Mouse (Mus musculus) layer of hippocampus, adult 11-12 months (tissue): Measurements from ENCODE around the gene Hadha.
A peak's percentile ranks its signal among the peaks of the same experiment; 100 is the strongest.

Source experiments
- DNase-seq: peaks from one replicate; pipeline ENCODE4 v3.0.0; 2022; ENCODE audit warnings: low spot score

Hadha gene

DNA sequence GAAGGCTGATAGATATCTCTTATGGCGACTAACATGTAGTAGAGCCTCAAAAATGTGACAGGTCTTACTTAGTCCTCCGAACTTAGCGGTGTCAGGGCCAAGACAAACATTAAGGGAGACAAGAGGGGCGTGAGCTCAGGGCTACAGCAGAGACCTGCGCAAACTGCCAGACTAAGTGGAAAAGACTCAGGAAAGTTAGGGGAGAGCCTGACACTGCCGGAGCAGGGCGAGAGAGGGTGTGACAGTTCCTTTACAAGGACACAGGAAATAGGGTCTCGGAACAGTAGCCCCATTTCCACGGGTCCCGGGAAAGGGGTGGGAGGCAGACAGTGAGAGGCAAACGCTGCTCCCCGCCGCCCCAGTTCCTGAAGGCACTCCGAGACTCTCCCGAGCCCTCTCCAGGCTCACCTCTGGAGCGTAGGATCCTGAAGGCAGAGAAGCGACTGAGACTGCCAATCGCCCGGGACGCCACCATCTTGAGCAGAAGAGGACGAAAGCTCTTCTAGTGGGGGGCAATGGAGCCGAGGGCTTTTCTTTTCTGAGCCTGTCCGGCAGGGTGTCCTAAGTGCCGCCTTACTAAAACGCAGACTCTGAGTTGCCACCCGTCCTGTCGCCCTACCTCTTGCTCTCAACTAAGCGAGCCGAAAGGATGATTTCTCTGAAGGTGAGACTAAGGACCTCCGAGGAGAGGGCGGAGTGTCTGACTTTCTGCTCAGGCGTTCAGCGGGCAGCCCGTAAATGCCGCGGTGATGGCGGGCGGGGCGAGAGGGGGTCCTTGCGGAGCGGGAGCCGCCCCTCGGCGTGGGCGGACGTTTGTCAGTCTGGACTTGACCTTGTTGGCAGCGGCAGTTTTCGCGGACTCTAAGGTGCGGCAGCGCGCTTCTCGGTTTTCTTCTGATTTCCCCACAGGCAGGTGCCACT, at the start of gene Hadha, which contains the start of gene Hadhb:
TSS of gene Hadha (minus strand) at position 689 of the 921 bp plus-strand sequence.
TSS of gene Hadhb (plus strand) at position 775 of the 921 bp plus-strand sequence.
- peak; percentile 94 for DNase-seq

DNA sequence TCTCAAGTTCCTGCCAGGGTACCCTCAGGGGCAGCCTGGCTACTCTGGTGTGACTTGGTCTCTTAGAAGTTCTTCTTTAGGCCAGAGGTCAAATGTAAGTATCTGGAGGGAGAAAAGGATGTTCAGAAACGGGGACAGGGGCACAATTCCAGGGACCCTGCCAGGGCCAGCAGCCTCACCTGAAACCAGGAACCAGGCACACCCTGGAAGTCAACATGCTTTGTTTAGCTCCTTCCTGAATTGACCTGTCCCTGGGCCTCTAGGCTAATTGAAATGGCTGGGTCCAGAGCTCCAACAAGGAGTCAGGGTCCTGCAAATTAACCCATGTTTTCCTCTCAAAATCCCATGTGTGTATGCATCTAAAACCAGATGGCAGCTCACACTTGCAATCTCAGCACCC, 49.5 kb upstream of the Hadha start:
- no peak for DNase-seq

DNA sequence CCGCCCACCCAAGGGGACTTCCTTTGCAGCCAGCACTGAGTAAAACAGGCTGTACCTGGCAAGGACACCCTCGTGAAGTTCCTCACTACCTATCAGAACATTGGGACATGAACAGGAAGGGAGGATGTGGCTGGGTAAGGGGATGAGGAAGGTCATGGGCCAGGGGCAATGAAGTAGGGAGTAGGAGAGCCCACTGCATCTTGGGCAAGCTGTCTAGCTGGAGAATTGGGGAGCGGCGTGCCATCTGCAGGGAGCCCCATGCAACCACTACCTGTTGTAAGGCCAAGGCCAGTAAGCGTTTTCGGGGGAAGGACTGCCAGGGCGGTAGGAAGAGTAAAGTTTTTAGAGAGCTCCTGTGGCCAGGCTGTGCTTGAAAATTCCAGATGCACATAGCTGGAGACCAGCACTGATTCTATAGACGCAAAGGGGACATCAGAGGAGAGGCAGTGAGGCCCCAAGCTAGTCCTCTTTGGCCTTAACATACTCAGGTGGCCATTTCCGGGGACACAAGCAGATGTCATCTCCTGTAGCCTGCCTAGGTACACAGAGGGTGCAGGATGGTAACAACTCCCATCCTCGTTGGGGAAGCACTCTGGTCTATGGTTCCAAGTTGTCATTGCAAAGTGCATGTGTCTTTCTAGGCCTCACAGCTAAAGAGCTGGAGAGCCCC, 48.4 kb upstream of the Hadha start:
- no peak for DNase-seq

DNA sequence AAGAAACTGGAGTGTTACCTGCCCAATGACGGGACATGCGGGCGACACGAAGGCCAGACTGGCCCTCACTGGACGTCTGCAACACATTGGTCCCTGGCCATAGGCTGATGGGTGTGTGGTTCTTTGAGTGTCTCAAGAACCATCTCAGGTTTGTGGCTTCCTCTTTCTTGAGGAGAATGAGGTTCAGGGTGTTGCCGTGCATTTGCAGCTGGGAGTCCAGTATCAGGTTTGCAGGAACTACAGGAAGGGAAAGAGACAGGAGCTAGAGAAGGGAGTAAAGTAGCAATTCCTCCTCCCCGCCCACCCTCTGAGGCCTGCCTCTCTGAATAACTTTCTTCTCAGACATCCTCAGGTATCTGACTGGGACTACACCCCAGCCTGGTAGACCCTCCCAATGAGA, 47.3 kb upstream of the Hadha start:
- DNase-seq: no peak

DNA sequence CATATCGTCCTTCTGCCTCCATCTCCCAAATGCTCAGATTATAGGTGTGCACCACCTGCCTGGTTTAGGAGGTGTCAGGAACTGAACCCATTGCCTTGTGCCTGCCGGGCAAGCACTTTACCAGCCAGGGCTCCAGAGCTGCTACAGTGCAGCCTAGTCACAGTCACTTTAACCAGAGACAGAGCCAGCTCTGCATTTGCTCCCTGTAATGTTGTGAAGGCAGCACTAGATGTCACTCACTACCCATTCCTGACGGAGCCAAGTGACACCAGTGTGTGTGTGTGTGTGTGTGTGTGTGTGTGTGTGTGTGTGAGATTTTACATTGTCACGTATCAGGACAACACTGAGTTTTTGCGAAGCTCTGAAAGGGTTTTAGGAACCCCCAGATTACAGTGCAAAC, 46.6 kb upstream of the Hadha start:
- DNase-seq: peak; percentile 44

DNA sequence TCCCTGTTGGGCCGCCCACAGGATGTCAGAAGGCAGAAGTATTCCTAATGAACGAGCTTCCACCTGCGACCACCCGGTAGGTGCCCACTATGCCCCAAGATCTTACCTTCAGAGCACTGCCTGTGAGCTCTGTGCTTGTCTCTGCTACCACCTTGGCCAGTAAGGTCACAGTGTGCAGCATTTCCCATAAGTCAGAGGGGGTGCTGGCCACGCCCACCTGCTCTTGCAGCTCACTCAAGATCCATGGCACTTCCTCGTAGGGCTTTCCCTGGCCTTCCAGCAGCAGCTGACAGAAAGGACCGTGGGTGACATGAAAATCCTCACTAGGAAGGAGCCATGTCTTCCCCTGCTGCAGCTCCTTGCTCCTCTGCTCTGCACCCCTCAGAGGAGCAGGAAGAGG, 43.3 kb upstream of the Hadha start:
- DNase-seq: no peak

DNA sequence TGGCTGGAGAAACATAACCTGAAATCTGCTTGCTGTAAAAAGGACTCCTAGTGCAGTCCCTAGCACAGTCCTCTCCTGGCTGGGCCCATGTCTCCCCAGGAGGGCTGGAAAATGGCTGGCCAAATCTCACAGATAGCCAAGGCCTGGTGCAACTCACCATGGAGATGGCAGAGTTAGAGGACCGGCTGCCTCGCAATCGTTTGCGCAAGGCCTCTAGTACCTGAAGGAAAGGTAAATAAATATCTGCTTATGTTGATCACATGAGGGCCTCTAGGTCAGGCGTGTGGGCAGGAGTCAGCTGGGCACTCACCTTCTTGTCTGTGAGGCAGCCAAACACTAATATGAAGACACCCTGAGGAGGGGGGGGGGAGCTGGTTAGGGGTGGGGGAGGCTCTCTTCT, 40.4 kb upstream of the Hadha start:
- DNase-seq: no peak

DNA sequence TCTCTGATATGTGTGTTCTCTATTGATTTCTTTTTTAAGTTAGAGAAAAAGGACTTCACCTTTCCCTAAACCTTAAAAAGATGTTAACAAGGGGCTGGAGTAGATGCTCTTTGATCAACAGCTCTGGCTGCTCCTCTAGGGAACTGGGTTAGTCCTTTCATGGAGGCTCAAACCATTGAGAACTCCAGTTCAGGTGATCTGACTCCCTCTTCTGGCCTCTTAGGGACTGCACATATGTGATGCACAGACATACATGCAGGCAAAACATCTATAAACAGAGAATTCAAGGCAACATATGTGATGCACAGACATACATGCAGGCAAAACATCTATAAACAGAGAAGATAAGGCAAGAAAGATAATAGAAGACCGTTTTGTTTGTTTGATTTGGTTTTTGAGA, 37.5 kb upstream of the Hadha start:
- DNase-seq: no peak

DNA sequence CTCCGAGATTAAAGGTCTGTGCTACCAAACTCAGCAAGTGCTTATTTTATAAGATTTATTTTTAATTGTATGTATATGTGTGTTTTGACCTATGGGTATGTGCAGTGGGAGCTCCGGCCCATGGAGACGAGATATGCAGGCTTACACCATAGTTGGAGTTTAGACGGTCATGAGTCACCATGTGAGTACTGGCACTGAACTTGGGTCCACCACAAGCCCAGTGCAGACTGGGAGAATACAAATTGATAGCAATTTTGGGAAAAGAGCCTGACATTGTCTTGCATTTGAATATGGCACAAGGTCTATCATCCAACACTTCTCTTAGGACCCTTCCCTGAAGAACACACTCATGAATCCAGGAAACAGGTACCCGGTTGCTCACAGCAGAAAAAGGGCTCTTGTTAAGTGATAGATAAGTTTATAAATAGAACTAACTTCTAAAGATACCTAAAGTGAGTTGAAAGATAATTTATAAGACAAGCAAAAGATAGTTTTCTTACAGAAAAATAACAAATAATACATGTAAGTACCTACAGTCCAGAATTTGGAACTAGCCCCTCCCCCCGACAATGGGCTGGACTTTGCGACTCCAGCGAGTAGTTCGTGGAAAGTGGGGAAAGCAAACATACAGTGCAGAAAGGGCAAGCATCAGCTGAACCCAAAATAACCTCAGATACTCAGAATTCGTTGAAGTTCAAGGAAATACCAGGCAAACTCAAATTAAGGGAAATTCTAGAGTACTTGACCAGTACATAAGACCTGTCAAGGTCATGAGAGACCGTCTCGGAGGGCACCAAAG, 32.9 kb upstream of the Hadha start:
- DNase-seq: no peak

DNA sequence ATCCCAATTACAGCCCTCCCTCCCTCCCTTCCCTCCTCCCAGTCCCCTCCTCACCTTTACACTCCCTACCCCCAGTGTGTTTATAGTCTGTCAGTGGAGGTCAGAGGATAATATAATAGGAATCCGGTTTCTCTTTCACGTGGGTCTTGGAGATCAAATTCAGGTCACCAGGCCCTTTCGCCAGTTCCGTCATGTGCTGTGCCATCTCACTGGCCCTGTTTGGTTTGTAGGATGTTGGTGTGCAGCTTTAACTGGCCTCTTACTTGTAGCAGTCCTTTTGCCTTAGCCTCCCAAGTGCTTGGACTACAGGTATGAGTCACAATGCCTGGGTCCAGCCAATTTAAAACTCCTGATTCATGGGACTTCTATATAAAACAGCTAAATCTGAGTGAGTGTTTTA, 20.8 kb upstream of the Hadha start:
- DNase-seq: no peak

DNA sequence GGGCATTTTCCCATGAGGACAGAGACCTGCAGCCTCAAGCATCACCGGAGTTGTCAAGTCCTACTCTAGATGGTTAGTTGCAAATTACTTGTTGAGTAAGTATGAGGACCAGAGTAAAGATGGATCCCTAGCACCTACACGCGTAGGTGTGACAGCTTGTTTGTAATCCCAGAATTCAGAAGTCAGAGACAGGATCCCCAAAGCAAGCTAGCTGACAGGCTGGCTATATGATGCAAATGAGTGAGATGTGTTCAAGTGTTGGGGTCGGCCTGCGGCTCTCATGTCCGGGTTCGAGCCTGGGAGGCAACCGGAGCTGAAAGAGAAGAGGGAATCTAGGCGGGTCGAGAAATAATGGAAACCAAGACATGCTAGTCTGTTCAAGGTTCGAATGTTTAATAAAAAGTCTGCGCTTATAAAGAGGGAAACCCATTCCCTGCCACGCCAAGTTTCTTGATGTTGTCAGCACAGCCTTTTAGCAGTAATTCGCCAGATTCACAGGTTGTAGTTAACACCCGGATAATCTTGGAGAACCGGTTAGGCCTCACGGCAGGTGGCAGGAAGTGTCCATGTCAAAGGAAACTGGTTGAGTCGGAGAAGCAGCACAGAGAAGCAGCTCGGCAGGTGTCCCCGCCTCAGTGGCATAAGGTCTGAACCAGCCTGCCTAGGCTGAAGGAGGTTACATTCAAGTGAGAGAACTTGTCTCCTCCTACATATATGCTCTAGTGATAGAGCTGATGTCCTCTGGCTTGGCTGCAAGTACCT, 18.1 kb upstream of the Hadha start:
- DNase-seq: no peak

DNA sequence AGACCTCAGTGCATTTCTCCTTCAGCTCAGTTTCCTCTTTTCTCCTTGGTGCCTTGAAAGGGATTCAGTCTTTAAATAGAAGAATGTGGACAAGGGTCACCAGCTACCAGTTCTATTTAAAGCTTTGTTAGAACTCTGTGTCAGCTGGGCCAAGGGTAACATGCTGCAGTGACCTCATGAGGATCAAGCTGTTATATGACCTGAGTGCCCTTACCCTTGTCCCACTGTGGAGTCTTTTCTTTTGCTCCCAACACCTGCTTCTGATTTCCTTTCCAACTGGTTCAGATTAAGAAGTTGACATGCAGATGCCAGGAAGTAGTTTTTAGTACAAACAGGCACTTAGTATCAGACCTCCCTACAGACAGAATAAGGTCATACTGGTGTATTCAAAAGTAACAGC, 17.2 kb upstream of the Hadha start:
- no peak for DNase-seq

DNA sequence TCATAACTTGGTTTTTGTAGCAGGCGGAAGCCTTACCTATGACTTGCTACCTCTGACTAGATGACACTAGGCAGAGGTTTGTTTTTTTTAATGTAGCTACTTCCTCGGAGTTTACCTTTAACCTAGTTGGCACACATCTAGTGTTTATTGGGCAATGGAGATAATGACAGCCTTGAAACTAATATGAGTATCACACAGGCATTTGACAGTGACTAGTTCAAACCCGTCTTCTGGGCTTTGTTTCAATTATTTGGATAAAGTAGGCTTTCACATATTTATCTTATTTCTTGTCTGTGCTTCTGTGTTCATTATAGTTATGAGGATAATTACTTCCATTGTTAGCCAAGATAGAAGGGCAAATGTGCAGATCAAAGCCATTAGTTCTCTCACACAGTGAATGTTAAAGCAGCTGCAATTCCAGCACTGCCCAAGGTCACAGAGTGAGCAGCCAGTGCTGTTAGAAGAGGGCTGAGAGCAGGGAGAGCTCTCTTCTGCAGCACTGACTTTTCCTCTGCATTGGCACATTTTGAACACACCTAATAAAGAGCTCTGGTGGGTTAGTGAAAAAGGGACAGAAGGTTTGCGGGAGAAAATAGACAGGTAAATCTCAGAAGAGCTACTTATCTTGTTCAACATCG, 15.5 kb upstream of the Hadha start:
- no peak for DNase-seq

DNA sequence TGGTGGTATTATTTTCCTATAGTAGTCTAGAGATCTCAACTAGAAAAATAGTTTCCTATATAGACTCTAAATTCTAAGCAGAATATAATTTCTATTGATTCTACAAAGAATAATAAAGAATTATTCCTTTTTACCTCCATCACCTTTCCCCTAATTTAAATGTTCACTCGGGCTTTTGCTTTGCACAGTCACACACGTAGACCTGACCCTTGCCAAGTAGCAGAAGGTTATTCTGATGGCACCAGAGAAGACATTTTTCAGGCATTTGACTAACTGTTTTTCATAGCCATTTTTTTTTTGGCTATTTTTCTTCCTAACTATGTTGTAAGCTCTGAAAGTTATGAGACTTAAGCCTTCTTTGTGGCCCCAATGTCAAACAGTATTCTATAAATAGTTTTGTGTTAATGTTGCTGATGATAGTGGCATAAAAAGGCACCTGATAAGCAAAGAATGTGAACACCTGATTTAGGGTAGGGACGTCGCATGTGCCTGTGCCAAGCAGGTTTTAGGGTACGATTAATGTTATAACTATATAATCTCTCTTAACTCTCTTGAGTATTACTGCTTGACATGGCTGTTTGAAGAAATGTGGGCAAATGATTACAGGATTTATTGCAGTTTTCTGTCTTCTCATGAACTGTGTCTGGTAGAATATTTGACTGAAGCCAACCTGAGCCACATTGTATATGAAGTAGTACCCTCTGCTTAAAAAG, 10.4 kb upstream of the Hadha start:
- no peak for DNase-seq

DNA sequence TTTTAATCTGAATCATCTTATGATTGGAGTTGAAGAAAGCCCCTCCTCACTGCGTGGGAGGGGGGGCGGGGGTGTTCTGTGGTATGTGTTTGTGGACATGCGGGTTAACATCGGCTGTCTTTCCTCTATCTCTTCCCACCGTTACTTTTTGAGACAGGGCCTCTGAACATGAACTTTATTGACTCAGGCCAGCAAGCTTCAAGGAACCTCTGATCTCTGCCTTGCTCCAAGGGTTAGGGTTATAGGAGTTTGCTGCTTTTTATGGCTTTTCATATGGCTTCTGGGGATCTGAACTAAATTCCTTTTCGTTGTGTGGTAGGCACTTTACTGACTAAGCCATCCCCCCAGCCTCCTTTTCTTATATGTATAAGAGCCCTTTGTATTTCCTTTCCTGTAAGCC, 7.4 kb upstream of the Hadha start:
- DNase-seq: no peak

DNA sequence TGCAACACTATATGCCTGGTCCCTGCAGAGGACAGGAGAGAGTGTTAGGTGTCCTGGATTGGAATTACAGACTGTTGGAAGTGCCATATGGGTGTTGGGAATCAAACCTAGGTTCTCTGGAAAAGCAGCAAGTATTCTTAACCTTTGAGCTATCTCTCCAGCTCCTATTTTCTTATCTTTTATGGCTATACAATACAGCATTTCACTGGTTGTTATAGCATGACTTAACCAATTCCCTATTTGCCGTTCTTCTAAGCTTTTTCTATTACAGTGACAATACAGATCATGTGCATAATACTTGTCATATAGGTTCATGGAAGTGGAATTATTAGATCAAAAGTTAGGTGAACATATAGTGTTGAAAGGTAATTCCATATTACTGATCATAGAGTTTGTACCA, 6.9 kb upstream of the Hadha start:
- DNase-seq: no peak

DNA sequence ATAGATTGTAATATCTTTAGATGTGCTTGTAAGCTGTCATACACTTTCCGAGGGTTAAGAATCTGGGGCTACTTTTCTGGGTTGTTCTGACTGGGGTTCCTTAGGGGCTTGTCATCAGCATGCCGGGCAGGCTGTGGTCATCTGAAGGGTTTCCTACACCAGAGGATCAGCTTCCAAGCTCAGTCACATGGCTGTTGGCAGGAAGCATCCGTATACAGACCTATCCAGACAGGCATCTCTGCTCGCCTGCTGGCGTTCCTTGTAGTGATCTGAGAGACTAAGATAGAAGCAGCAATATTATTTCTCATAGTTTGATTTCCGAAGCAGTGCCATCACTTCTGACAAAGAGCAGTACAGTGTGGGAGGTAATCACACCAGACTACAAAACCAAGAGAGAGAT, 4.6 kb upstream of the Hadha start:
- no peak for DNase-seq

DNA sequence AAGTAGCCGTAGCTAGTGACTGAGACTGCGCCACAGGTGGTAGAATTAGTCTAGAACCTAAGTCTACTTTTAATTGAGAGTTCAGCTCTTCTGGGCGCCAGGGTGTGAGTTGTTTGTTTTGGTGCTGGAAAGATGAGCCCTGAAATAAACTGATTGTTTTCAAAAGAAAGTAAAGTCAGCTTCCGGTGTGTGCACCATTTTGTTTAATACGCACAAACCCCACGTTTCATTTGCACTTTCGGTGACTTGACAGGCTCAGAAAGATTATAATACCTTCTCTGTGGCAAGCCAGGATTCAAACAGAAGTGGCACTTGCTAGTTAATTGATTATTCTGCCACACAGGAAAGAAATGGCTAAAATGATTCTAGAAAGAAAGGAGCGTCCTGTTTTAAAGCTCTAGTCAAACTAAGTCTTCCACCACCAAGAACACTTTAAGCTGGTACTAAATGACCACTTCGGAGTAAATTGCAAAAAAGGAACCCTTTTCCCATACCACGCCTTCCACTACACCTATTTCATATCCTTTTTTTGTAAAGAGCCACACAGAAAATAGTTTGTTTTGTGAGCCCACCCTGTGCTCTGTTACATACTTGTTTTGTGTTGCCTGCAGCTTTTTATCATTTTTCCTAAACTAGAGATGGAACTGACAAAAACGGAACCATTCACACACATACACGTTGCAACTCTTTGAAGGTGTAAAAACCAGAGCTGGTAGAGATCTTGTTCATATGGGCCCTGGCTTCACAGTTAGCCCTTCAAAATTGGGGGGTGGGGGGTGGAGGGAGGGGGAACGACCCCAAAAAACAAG, 1.1 kb upstream of the Hadha start:
- DNase-seq: no peak

DNA sequence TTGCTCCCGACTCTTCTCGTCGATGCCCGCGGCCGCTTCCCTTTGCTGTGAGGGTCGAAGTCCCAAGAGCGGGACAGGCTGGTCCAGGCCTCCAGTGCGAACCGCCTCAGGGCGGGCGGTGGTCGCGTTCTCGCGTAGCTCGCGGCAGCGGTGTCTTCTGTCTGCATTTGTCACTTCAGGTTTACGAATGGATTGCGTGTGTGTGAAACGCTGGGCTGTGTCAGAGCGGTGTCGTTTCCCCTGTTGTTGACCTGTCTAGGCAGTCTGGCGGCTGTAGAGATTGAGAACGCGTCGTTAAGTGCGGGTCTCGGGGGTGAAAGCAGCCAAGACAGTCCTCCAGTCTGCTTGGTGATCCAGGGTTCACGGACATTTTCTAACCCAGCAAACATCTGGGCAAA, 432 bp upstream of the Hadha start:
- DNase-seq: no peak

DNA sequence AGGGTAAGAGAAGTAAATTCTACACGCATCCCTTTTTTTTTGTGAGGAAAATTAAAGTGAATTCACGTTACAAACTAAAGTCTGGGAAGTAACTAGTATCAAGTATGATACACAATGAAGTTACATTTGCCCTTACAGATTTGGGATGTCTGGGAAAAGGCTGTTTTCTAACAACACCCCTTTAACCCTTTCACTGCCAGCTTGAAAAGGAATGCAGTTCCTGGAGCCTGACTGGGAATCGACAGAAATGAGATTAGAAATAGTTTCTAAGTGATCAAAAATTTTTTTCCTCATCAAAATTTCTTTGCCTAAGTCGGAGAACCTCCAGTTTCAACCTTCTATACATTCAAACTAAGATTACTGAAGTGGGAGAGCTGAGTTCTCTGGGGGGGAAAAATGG, 949 bp downstream of the Hadha start:
- DNase-seq: no peak
